Mouse (Mus musculus) hindlimb bud, embryonic 11.5 days (tissue): ENCODE measurements around the gene Ift80.
"Not testable (repeated sequence)": the region's sequence is repeated elsewhere in the genome, so short reads cannot be mapped to it uniquely, and the experiment has no call there.

Experiments
- DNase-seq: peaks from one replicate; pipeline ENCODE4 v3.0.0-alpha.2; 2012; ENCODE audit warnings: low read depth, low spot score; ENCODE audit errors: extremely low spot score

Gene Ift80

GRCm38 (mm10) chr3:68939312-68939711, 65.1 kb downstream of the Ift80 start:
- DNase-seq, result no peak

DNA sequence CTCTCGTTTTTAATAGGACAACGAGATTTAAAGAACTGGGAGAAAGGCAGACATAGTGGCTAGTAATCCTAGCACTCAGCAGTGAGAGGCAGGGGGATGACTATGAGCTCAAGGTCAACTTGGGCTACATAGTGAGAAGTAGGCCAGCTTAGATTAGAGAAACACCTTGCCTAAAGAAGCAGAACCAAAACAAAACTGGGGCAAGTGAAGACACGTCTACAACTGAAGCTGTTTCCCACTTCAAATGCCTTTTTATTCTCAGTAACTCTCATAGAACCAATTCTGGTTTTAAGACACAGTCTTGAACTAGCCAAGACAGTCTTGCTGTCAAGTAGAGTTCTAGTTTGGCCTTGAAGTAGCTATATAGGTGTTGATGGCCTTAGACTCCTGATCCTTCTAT, 67.7 kb downstream of the Ift80 start:
- DNase-seq, result no peak

GRCm38 (mm10) chr3:68935498-68935897, 68.9 kb downstream of the Ift80 start:
- no peak for DNase-seq

DNA sequence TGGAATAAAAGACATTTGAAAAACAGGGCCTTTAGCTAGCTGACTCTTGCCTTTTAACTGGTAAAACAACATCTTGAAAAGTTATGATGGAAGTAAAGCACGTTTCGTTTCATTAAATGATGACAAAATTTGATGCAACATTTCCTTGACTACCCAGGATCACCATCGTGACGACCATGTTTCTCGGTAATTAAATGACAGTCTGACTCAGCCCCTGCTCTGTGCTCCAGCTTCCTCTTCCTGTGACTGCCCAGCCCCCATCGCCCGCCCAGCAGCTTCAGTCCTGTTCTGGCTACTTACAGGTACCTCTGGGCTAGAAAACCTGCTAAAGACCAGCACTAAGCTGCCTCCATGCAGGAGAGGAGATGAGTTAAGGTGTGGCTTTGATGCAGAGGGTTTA, 70.1 kb downstream of the Ift80 start:
- DNase-seq, result no peak

DNA sequence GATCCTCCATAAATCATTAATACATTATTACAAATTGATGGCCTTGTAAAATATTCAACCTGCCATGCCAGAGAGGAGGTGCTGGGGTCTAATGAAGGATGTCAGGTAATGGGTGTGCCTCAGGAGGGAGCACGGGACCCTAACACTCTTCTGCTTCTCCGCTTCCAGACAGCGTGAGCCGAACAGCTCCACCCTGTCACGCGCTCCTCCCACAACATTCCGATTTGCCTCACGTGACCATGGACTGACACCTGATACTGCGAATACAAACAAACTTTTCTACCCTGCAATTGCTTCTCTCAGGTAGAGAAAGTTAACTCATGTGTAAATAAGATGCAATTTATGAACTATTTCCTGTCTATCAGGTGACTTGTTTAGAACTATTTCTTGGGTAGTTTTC, 75.8 kb downstream of the Ift80 start:
- no peak for DNase-seq

- no peak for DNase-seq
Observed at GRCm38 (mm10) chr3:68907509-68907908, 96.9 kb downstream of the Ift80 start.

DNA sequence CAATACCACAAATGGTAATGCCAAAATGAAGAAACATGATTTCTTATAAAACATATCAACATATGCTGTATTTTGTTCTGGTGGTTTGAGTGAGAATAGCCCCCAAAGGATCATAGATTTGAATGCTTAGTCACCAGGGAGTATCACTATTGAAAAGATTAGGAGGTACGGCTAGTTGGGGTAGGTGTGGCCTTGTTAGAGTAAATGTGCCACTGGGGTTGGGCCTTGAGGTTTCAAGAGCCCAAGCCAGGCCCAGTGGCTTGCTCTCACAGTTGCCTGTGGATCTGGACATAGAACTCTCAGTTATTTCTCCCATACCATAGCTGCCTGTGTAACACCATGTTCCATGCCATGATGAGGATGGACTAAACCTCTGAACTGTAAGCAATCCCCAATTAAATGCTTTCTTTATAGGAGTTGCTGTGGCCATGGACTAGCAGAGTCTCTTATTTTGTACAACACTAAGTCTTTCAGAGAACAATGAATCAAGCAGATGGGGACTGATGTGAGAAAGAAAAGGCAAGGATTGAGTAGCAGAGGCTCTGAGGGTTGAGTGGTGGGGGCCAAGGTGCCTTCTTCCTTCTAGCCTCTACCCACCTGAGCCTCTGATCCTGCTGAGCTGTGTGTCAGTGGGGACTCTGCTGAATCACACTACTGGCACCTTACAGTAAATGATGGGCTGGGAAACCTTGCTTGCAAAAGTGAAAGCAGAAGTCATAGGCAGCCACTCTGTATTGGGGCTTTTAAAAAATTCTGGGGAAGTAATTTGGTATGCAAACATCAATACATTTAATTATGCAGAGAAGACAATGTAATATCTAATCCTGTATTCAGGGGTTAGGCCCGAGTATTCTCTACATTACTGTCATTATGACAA, 99.2 kb downstream of the Ift80 start:
- no peak for DNase-seq

DNA sequence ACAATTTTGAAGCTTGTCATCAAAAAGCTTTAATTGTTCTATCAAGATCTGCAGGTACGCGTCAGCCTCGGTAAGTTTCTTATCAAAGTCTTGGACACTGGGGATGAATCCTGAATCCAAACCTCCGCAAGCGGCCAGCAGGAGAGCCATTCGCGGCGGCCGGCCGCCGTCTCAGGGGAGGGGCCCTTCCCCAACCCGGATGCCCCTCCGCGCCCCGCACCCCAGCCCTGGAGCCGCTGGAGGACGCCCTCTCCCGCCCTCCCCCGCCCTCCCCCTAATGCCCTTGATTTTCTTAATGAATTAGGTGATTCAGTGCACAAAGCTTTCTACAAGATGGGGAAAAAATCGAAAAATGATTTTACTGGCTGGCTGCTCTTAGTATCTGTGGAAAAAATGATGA, 101.7 kb downstream of the Ift80 start:
- not testable (repeated sequence) for DNase-seq

- no peak for DNase-seq
Observed at GRCm38 (mm10) chr3:68897154-68897553, 107.2 kb downstream of the Ift80 start.

GRCm38 (mm10) chr3:68895426-68895825, 108.9 kb downstream of the Ift80 start:
- no peak for DNase-seq

DNA sequence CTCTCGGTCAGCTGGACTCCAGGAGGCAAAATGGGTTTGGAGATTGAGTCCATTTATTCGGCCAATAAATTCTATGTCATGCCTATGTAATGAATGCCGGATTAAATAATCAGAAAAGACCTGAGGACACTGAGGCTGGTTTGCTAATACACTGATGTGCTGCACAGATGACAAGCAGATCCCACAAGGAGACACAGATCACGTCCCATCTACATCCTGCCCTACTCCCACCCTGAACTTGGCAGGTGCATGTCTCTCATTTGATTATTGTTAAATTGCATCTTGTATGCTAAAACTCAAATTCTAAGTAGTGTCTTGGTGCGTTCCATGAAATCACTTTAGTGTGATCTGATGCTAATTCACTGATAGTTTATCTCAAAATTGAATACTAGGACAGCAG, 117.5 kb downstream of the Ift80 start:
- DNase-seq, result no peak

- no peak for DNase-seq
Observed at GRCm38 (mm10) chr3:68874079-68874478, 130.3 kb downstream of the Ift80 start.

GRCm38 (mm10) chr3:68870568-68870950, 133.8 kb downstream of the Ift80 start:
- DNase-seq, result no peak

DNA sequence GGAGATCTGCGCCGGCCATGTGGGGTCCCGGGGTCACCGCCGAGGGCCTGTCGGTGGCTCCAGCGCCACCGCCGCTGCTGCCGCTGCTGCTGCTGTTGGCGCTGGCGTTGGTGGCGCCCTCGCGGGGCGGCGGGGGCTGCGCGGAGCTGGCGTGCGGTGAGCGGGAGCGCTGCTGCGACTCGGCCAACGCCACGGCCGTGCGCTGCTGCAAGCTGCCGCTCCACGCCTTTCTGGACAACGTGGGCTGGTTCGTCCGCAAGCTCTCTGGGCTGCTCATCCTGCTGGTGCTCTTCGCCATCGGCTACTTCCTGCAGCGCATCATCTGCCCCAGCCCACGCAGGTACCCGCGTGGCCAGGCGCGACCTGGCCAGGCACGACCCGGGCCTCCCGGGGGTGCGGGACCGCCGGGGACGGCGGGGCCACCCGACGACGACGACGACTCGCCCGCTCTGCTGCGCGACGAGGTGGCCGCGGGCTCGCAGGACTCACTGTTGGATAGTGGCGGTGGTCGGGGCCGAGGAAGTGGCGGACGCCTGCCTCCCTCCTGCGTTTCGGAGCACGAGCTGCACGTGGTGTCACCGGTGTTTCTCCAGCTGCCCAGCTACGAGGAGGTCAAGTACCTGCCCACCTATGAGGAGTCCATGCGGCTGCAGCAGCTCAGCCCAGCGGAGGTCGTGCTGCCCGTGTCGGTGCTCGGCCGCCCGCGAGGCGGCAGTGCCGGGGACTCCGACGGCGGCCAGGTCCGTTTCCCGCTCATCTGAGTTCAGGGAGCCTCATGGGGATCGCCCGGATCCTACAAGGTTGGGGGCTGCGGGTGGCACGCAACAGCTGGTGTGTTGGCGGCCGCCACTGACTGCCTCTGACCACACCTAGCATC, 134.4 kb downstream of the Ift80 start:
- DNase-seq, result no peak

- DNase-seq, result no peak
Observed at GRCm38 (mm10) chr3:68869211-68869690, 135.1 kb downstream of the Ift80 start, which contains the start of gene 1110032F04Rik. Gene 1110032F04Rik, plus strand, starts transcription at chr3:68869586.

DNA sequence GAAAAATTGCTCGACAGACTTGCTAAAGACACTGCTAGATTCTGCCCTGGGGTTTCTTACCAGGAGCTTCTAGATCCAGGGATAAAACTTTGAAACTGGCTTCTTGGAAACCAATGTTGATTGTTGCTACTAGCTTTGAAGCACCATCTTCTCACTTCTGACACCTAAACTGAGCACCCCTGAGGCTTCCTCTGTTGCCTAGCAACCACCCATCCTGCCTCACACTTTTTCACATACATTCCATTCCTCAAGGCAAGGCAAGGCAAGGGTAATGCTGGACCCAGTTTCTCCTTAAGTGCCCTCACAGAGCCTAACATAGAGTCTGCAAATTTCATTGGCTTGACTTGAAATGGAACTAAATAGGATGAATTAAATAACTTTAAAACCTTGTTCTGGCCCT, 152.0 kb downstream of the Ift80 start:
- DNase-seq, result no peak

- no peak for DNase-seq
Observed at GRCm38 (mm10) chr3:68848323-68848722, 156.0 kb downstream of the Ift80 start.

- DNase-seq, result no peak
Observed at GRCm38 (mm10) chr3:68844025-68844424, 160.3 kb downstream of the Ift80 start.
